Mouse (Mus musculus) midbrain, embryonic 16.5 days (tissue): ENCODE measurements around the gene Tmem63c. TPM values are rescaled to one million over a fixed set of nuclear protein-coding genes. Genes with fewer than 3 reads are reported as not detected.

ENCODE experiments used
- ATAC-seq: fragments of 200-750 bp; cut with Nextera tagmentation; 2 replicates; pipeline ENCODE4 v1.8.0; 2017; ENCODE audit warnings: moderate TSS enrichment
- H3K27ac ChIP-seq: fragments of 300-500 bp; sonication (generic); 2 replicates; pipeline ENCODE4 v1.5.1; 2014; ENCODE audit warnings: mild to moderate bottlenecking, low read length, mixed read lengths
- H3K27me3 ChIP-seq: fragments of 300-500 bp; sonication (generic); 2 replicates; pipeline ENCODE4 v1.6.1; 2014; ENCODE audit warnings: low read depth, low read length, mixed read lengths; ENCODE audit not compliant: control insufficient read depth, insufficient read depth
- H3K36me3 ChIP-seq: fragments of 300-500 bp; sonication (generic); 2 replicates; pipeline ENCODE4 v1.6.1; 2014; ENCODE audit warnings: mild to moderate bottlenecking, low read length, moderate library complexity, mixed read lengths; ENCODE audit not compliant: control insufficient read depth, insufficient read depth
- H3K4me1 ChIP-seq: fragments of 300-500 bp; sonication (generic); 2 replicates; pipeline ENCODE4 v1.6.1; 2014; ENCODE audit warnings: mild to moderate bottlenecking, low read length, mixed read lengths; ENCODE audit not compliant: control insufficient read depth, insufficient read depth
- H3K4me2 ChIP-seq: fragments of 300-500 bp; sonication (generic); 2 replicates; pipeline ENCODE4 v1.6.1; 2014; ENCODE audit warnings: mild to moderate bottlenecking, low read length, mixed read lengths
- H3K4me3 ChIP-seq: fragments of 300-500 bp; sonication (generic); 2 replicates; pipeline ENCODE4 v1.5.1; 2014; ENCODE audit warnings: low read depth, mild to moderate bottlenecking, low read length, moderate library complexity, mixed read lengths
- H3K9ac ChIP-seq: fragments of 300-500 bp; sonication (generic); 2 replicates; pipeline ENCODE4 v1.6.1; 2014; ENCODE audit warnings: low read depth, low read length, mixed read lengths
- H3K9me3 ChIP-seq: fragments of 300-500 bp; sonication (generic); replicated peaks from 2 replicates; pipeline ENCODE4 v1.6.1; 2014; ENCODE audit warnings: mild to moderate bottlenecking, low read length, mixed read lengths; ENCODE audit not compliant: control insufficient read depth, poor library complexity, severe bottlenecking
- WGBS: fragments of 180-500 bp; shearing (Covaris S2); extraction: QIAGEN DNeasy Blood & Tissue Kit; methylation state at CpG from one replicate; pipeline ENCODE4 v1.1.7; 2014; 5-methylcytosine and 5-hydroxymethylcytosine counted together
- polyA plus RNA-seq: library from polyadenylated mRNA; unstranded; fragments of >200 nt; fragmentation: Nextera tagmentation; extraction: Ambion mirVana; gene quantifications from 2 replicates; pipeline ENCODE4 v1.2.1, GENCODE M21; 2015

Tmem63c gene
- polyA plus RNA-seq: 12.9 and 13.7 TPM in 2 replicates

DNA sequence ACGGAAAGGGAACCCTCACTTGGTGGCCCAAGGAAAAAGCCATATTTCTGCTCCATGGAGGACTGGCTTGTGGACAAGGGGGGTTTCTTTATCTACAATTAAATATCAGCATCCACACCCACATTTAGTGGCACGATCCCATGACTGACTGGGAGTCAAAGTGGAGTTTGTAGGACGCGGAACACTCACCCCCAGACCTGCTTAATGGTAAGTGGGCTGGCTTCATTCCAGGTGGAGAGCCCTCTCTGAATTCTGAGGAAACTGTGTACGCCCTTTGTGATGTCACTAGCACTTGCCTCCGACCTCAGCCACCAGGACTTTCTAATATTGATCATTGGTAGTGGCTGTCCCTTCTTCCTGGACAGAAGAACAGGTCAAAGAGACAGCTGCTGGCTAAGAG is at the start of gene Tmem63c:
Tmem63c (plus strand) TSS at position 301 of the 400 bp plus-strand sequence.
- Histone ChIP-seq H3K27ac (no peak within 1 kb of the TSS), H3K27me3 (no peaks in the 10 kb centered on the region; the same call in 1 of the 2 replicates), H3K4me1 (peaks cover 2% of the 10 kb centered on the region; the same call in 1 of the 2 replicates), H3K4me3 (no peak within 1 kb of the TSS), H3K4me2 (no peak within 1 kb of the TSS), H3K36me3 (no peaks in the 10 kb centered on the region), H3K9ac (no peak within 1 kb of the TSS), H3K9me3 (no peaks in the 10 kb centered on the region)
- ATAC-seq: no peak
- 86% methylated on average over 6 of the region's 6 CpGs for WGBS

GRCm38 (mm10) chr12:86973216-86973615 is 47.9 kb upstream of the Tmem63c start:
- no peaks in the 10 kb centered on the region for H3K9me3 ChIP-seq
- H3K4me2 ChIP-seq: no peak overlapping the region
- peaks cover 30% of the 10 kb centered on the region for H3K4me1 ChIP-seq
- H3K4me3 ChIP-seq: no peak overlapping the region
- ATAC-seq: no peak
- no peaks in the 10 kb centered on the region for H3K36me3 ChIP-seq
- peak overlapping the region; percentile 39; the same call in 1 of the 2 replicates for H3K27ac ChIP-seq
- 32% methylated on average over 7 of the region's 7 CpGs for WGBS
- no peaks in the 10 kb centered on the region for H3K27me3 ChIP-seq
- H3K9ac ChIP-seq: no peak overlapping the region

DNA sequence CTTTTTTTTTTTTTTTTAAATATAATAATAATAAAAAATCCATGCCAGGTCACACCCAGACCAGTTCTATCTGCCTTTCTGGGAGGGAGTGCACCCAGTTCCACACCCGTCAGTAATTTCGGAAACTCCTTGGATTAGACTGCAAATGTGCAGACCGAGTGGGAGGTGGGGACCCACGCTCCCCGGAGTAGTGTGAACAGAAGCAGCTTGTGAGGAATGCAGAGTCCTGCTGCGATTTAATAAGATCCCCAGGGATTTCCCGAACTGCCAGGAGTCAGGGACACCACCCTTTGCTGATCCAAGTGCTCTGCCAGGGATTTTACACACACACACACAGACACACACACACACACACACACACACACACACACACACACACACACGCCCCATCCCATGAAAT is 47.4 kb upstream of the Tmem63c start:
- Histone ChIP-seq H3K9ac (no peak overlapping the region), H3K4me1 (peaks cover 27% of the 10 kb centered on the region), H3K4me3 (no peak overlapping the region), H3K9me3 (no peaks in the 10 kb centered on the region), H3K4me2 (no peak overlapping the region; the same call in 1 of the 2 replicates), H3K36me3 (no peaks in the 10 kb centered on the region), H3K27me3 (no peaks in the 10 kb centered on the region), H3K27ac (no peak overlapping the region)
- ATAC-seq: 0 out of 2 replicates have a peak, but pooled peaks have one; percentile 5
- WGBS: 25% methylated on average over 8 of the region's 8 CpGs

DNA sequence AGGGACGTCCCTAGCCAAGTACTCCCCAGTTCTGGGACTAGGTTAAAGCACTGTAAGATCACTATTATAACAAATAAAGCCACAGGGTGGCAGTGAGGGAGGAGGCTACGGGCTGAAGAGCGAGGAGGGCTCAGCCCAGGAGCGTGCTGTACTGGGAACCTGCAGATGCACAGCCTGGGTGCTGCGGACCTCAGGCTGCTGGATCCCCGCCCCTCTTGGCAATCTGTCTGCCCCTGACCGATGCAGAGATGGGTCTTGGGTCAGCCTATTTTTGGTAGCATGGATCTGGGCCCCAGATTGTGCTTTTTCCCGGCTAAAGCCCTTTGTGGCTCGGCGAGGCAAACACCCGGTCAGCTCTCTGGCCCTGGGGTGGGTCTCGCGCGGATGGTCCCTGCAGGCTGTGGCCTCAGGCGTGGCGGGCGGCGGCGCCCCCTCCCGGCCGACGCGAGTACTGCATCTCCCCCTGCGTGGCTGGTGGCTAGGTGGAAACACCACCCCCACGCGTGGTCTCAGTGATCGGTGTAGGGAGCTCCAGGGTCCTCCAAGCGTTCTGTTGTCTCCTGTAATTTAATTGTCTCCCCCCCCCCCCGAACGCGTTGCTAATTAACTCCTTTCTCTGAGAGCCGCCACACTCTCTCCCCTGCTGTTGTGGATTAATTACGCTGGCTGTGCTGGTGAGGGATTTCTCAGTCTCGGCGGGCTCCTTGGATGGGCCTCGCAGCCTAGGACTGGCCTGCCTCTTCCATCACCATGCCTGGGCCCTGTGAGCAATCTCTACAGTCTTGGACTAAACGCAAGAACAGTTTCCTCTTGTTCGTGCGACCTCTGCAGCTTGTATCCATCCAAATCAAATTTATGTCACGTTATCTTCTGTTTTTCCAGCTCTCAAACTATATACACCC is 46.5 kb upstream of the Tmem63c start:
- peak overlapping the region; percentile 55 for H3K27ac ChIP-seq
- ATAC-seq: peak; percentile 80
- peak overlapping the region; percentile 61 for H3K9ac ChIP-seq
- no peaks in the 10 kb centered on the region for H3K27me3 ChIP-seq
- 3% methylated on average over 40 of the region's 40 CpGs for WGBS
- H3K9me3 ChIP-seq: no peaks in the 10 kb centered on the region
- H3K36me3 ChIP-seq: no peaks in the 10 kb centered on the region
- peak overlapping the region; percentile 62 for H3K4me2 ChIP-seq
- H3K4me3 ChIP-seq: peak overlapping the region; percentile 21
- H3K4me1 ChIP-seq: peaks cover 24% of the 10 kb centered on the region

- Histone ChIP-seq H3K4me2 (no peak overlapping the region), H3K27ac (no peak overlapping the region), H3K9ac (no peak overlapping the region), H3K36me3 (no peaks in the 10 kb centered on the region), H3K27me3 (no peaks in the 10 kb centered on the region), H3K4me1 (peaks cover 24% of the 10 kb centered on the region), H3K9me3 (no peaks in the 10 kb centered on the region), H3K4me3 (no peak overlapping the region)
- ATAC-seq: no peak
- 45% methylated on average over 10 of the region's 10 CpGs for WGBS
Measured at GRCm38 (mm10) chr12:86975761-86976160, 45.4 kb upstream of the Tmem63c start.

DNA sequence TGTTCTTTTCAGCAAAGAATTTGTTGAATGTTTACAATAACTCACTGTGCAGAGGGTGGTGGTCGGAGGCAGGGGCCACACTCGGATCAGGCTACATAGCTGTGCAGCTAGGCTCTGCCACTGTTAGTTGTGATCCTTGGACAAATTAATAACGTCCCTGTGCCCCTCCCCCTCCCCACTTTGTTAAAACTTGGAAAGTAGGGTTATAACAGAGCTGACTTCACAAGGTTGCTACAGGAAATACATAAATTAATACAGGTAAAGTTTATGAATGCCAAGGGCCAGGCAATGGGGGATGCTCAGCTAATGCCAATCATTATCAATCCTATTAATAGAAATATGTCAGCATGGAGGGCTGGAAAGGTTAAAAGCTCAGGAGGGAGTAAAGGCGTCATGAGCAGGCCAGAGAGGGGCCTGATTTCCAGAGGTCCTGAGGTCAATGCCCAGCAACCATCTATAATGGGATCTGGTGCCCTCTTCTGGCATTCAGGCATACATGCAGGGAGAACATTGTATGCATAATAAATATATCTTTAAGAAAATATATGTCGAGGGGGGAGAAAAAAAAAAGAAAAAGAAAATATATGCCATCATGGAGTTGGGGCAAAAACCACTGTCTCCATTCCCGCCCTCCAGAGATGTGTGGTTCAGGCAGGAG is 44.5 kb upstream of the Tmem63c start:
- Histone ChIP-seq H3K4me1 (peaks cover 24% of the 10 kb centered on the region), H3K4me2 (no peak overlapping the region), H3K4me3 (no peak overlapping the region), H3K9me3 (no peaks in the 10 kb centered on the region), H3K9ac (no peak overlapping the region), H3K36me3 (no peaks in the 10 kb centered on the region), H3K27ac (no peak overlapping the region), H3K27me3 (no peaks in the 10 kb centered on the region; the same call in 1 of the 2 replicates)
- WGBS: 59% methylated on average over 6 of the region's 6 CpGs
- no peak for ATAC-seq

- WGBS: 30% methylated on average over 15 of the region's 15 CpGs
- H3K4me3 ChIP-seq: no peak overlapping the region
- peaks cover 24% of the 10 kb centered on the region for H3K4me1 ChIP-seq
- ATAC-seq: no peak
- H3K4me2 ChIP-seq: no peak overlapping the region
- H3K36me3 ChIP-seq: no peaks in the 10 kb centered on the region
- H3K9ac ChIP-seq: no peak overlapping the region
- H3K27ac ChIP-seq: no peak overlapping the region
- H3K27me3 ChIP-seq: no peaks in the 10 kb centered on the region; the same call in 1 of the 2 replicates
- no peaks in the 10 kb centered on the region for H3K9me3 ChIP-seq
Measured at GRCm38 (mm10) chr12:86977833-86978232, 43.3 kb upstream of the Tmem63c start.

DNA sequence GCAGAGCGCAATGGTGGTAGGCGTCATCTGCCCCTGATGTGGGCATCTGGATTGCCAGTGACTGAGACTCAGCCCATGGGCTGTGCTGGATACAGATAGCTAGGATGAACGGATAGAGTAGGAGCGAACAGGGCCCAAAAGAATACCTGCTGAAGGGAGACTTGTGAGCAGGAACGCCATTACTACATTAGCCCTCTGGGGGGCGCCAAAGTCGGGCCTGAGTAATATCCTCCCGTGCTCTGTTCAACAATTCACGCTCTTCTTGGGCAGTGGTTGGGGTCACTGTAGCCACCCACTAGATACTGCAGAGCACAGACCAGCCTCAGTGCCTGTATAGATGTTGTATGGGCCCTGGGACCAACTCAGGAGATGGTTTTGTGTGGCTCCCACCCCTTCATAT is 40.0 kb upstream of the Tmem63c start:
- Histone ChIP-seq H3K27ac (no peak overlapping the region), H3K4me2 (no peak overlapping the region), H3K4me3 (no peak overlapping the region), H3K4me1 (peaks cover 15% of the 10 kb centered on the region), H3K27me3 (no peaks in the 10 kb centered on the region; the same call in none of the 2 replicates), H3K9me3 (no peaks in the 10 kb centered on the region), H3K36me3 (no peaks in the 10 kb centered on the region), H3K9ac (no peak overlapping the region)
- WGBS: 34% methylated on average over 9 of the region's 9 CpGs
- no peak for ATAC-seq
